Mouse (Mus musculus) ES-Bruce4 (cell line): Measurements from ENCODE around the gene Lrrc72. TPM values are rescaled to one million over a fixed set of nuclear protein-coding genes. Genes with fewer than 3 reads are reported as not detected.
A peak's percentile ranks its signal among the peaks of the same experiment; 100 is the strongest.

Experiments
- H3K27ac ChIP-seq: 2 replicates; pipeline ENCODE4 v1.5.1; 2012; ENCODE audit warnings: low read length, inconsistent platforms; ENCODE audit not compliant: insufficient read depth
- H3K27me3 ChIP-seq: 2 replicates; pipeline ENCODE4 v1.6.1; 2012; ENCODE audit warnings: mild to moderate bottlenecking, low read length, inconsistent platforms; ENCODE audit not compliant: control insufficient read depth, poor library complexity, insufficient read depth, severe bottlenecking
- H3K36me3 ChIP-seq: 2 replicates; pipeline ENCODE4 v1.6.1; 2012; ENCODE audit warnings: inconsistent platforms, mild to moderate bottlenecking, low read length, moderate library complexity; ENCODE audit not compliant: control insufficient read depth, poor library complexity, insufficient read depth, severe bottlenecking
- H3K4me1 ChIP-seq: one replicate; pipeline ENCODE4 v1.8.1; 2011; ENCODE audit warnings: low read length; ENCODE audit not compliant: control insufficient read depth, insufficient read depth
- H3K4me3 ChIP-seq: 2 replicates; pipeline ENCODE4 v1.5.1; 2011; ENCODE audit warnings: low read depth, mild to moderate bottlenecking, low read length
- H3K9ac ChIP-seq: 2 replicates; pipeline ENCODE4 v1.6.1; 2012; ENCODE audit warnings: low read depth, mild to moderate bottlenecking, inconsistent platforms; ENCODE audit not compliant: poor library complexity, severe bottlenecking
- H3K9me3 ChIP-seq: replicated peaks from 2 replicates; pipeline ENCODE4 v1.6.1; 2012; ENCODE audit warnings: mild to moderate bottlenecking, low read length, inconsistent platforms; ENCODE audit not compliant: control insufficient read depth, poor library complexity, insufficient read depth, severe bottlenecking
- CTCF ChIP-seq: IDR thresholded peaks from one replicate; pipeline ENCODE4 v1.8.1; 2011; ENCODE audit warnings: low read depth, low read length
- EP300 ChIP-seq: IDR thresholded peaks from 2 replicates; pipeline ENCODE4 v1.6.1; 2011; ENCODE audit warnings: low read depth, low read length; ENCODE audit not compliant: insufficient read depth
- POLR2A ChIP-seq: IDR thresholded peaks from one replicate; pipeline ENCODE4 v1.8.1; 2011; ENCODE audit warnings: low read length; ENCODE audit not compliant: insufficient read depth
- polyA plus RNA-seq: library from polyadenylated mRNA; stranded (reverse); fragments of >200 nt; gene quantifications from 2 replicates; pipeline ENCODE4 v1.2.4, GENCODE M21; 2011; ENCODE audit warnings: low read depth; ENCODE audit not compliant: missing spikeins, insufficient read depth, insufficient read length

Lrrc72 gene
- polyA plus RNA-seq, 1 experiment = not detected

- Histone ChIP-seq H3K9ac (no peak overlapping the region), H3K27ac (no peak overlapping the region), H3K4me3 (no peak overlapping the region), H3K36me3 (no peaks in the 10 kb centered on the region), H3K27me3 (no peaks in the 10 kb centered on the region), H3K9me3 (no peaks in the 10 kb centered on the region), H3K4me1 (no peaks in the 10 kb centered on the region)
- no peak for TF ChIP-seq POLR2A
- no peak for TF ChIP-seq EP300
- no peak for TF ChIP-seq CTCF
Observed at GRCm38 (mm10) chr12:36216905-36217304, 36.3 kb downstream of the Lrrc72 start.

- H3K27me3 ChIP-seq = no peaks in the 10 kb centered on the region
- no peak overlapping the region for H3K27ac ChIP-seq
- no peaks in the 10 kb centered on the region for H3K4me1 ChIP-seq
- no peak overlapping the region for H3K9ac ChIP-seq
- H3K9me3 ChIP-seq = no peaks in the 10 kb centered on the region
- no peaks in the 10 kb centered on the region for H3K36me3 ChIP-seq
- no peak for TF ChIP-seq POLR2A
- TF ChIP-seq EP300 = no peak
- TF ChIP-seq CTCF = no peak
- no peak overlapping the region for H3K4me3 ChIP-seq
Observed at GRCm38 (mm10) chr12:36216230-36216629, 37.0 kb downstream of the Lrrc72 start.

GRCm38 (mm10) chr12:36215149-36215480 is 38.1 kb downstream of the Lrrc72 start:
- Histone ChIP-seq H3K9ac (no peak overlapping the region), H3K27ac (no peak overlapping the region), H3K9me3 (no peaks in the 10 kb centered on the region), H3K27me3 (no peaks in the 10 kb centered on the region), H3K36me3 (no peaks in the 10 kb centered on the region), H3K4me1 (no peaks in the 10 kb centered on the region), H3K4me3 (no peak overlapping the region)
- TF ChIP-seq CTCF (peak; percentile 77), POLR2A (no peak), EP300 (no peak)

- Histone ChIP-seq H3K4me1 (no peaks in the 10 kb centered on the region), H3K27me3 (no peaks in the 10 kb centered on the region), H3K27ac (no peak overlapping the region), H3K9me3 (no peaks in the 10 kb centered on the region), H3K36me3 (no peaks in the 10 kb centered on the region), H3K4me3 (no peak overlapping the region), H3K9ac (no peak overlapping the region)
- no peak for TF ChIP-seq POLR2A
- no peak for TF ChIP-seq CTCF
- TF ChIP-seq EP300 = no peak
Observed at GRCm38 (mm10) chr12:36214389-36215148, 38.6 kb downstream of the Lrrc72 start.

- TF ChIP-seq CTCF (no peak), POLR2A (no peak), EP300 (no peak)
- Histone ChIP-seq H3K36me3 (no peaks in the 10 kb centered on the region), H3K9me3 (no peaks in the 10 kb centered on the region), H3K27ac (no peak overlapping the region), H3K27me3 (no peaks in the 10 kb centered on the region), H3K4me1 (no peaks in the 10 kb centered on the region), H3K9ac (no peak overlapping the region), H3K4me3 (no peak overlapping the region)
Observed at GRCm38 (mm10) chr12:36210096-36210495, 43.1 kb downstream of the Lrrc72 start.

- Histone ChIP-seq H3K9me3 (no peaks in the 10 kb centered on the region), H3K4me1 (no peaks in the 10 kb centered on the region), H3K27ac (no peak overlapping the region), H3K36me3 (no peaks in the 10 kb centered on the region), H3K27me3 (no peaks in the 10 kb centered on the region), H3K4me3 (no peak overlapping the region), H3K9ac (no peak overlapping the region)
- TF ChIP-seq CTCF (no peak), POLR2A (no peak)
Observed at GRCm38 (mm10) chr12:36208456-36208855, 44.7 kb downstream of the Lrrc72 start.
